Mouse (Mus musculus) erythroblast, embryonic 14.5 days (primary cell): ENCODE results near the gene Cdh23.

Experiments
- GATA1 ChIP-seq: IDR thresholded peaks from 2 replicates; pipeline ENCODE4 v1.6.1; 2012; ENCODE audit warnings: low read length, inconsistent platforms, mixed read lengths
- TAL1 ChIP-seq: IDR thresholded peaks from 3 replicates; pipeline ENCODE4 v1.6.1; 2012; ENCODE audit warnings: low read length, inconsistent platforms, mixed read lengths

DNA sequence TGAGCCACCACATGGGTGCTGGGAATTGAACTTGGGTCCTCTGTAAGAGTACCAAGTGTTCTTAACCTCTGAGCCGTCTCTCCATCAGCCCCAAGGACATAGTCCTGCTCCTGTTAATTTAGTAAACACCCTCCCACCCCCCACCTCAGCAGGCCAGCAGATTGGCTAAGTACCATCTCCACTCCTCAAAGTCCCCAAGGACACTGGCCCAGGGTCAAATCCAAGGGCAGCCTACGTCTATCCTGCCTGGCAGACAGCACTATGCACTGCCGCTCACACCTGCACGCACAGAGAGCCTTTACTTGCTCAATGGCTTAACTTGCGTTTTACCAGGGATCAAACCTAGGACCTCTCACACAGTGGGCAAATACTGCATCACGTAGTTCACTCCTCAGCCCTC is 46.7 kb upstream of the Cdh23 start:
- TF ChIP-seq TAL1, result no peak
- TF ChIP-seq GATA1, result no peak
